Mouse (Mus musculus) CD8-positive naive resting alpha-beta T cell, adult 57 days (primary cell): Measurements from ENCODE around the gene Fxyd4. TPM values are rescaled to one million over a fixed set of nuclear protein-coding genes. Genes with fewer than 3 reads are reported as not detected.

Source experiments
- total RNA-seq: library from RNA; stranded (reverse); gene quantifications from one replicate; pipeline ENCODE4 v1.2.4, GENCODE M21; 2023

Fxyd4 gene
- total RNA-seq: not detected

DNA sequence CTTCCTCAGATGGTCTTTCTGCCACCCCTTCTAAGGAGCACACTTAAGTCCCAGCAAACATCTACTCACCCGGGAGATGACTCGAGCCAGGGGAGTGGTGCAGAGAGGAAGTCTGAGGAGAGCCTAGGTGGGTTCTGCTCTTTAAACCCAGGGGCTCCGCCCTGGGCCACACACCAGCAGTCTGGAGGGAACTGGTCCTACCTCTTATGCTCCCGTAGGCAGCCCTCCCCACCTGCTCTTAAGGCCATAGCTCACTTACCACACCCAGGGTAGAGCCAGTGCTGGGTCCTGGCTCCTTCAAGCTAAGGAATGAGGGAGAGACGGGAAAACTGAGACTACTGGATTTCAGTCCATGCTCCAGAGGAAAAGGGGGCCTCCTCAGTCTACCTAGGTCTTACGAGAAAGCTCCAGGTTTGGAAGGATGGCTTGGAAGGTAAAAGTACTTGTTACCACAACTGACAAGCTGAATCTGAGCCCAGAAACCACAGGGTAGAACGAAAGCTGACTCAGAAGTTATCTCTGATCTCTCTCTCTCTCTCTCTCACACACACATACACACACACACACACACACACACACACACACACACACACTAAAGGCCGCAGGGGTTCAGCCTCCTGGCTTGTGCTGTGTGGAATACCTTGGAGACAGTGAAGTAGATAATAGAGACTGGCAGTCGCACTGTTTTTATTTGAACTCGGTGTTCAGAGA, at the start of gene Fxyd4:
Gene Fxyd4 (minus strand): TSS at position 471 of the 711 bp plus-strand sequence.

DNA sequence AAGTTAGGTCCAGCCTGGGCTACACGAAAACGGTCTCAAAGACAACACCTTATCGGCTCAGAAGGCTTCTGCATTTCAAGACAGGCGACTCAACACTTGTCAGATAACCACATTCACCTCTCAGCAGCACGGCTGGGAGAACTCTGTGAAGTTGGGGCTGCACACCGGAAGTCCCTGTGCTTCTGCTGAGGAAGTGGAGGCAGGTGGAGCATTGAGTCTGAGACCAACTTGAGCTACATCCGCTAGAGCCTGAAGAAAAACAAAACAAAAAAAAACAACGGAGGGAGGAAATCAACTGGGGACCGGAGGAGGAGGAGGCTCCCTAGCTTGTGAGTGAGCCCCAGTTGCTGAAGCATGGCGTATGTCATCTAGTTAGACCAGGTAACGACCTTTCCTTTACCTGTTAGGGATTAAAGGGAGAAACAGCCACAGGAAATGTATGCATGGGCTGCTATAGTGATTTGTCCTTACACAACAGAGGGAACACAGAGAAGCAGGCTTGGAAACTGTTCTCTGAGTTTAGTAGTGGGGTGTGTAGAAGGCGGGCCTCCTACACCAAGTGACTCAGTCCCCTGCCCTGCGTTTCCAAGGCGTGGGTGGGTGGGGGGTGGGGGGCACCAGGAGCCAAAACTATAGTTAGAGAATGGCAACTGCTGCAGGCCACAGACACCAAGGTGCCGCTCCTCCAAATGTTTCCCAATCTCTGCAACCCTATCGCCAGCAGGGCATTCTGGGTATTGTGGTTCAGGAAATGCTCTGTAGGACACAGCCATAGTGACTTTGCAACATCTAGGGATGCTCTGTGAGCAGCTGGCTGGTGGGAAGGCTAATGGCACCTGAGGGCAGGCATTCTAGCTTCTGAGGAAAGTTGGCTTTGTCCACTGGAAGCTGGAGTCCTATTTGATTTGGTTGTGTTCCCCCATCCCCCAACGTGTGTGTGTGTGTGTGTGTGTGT, 37.1 kb downstream of the Fxyd4 start, which contains the start of gene Hnrnpf:
Gene Hnrnpf (plus strand): TSS at position 199 of the 955 bp plus-strand sequence.

Other genes starting within 250 kb of the Fxyd4 start
- 14.6 TPM for gene Zfp637, start 96.5 kb downstream of the Fxyd4 start, total RNA-seq
- gene Zfp239, start 75.6 kb downstream of the Fxyd4 start, total RNA-seq: 3.7 TPM
- 775 TPM for gene Hnrnpf, start 37.4 kb downstream of the Fxyd4 start, total RNA-seq
- gene Rasgef1a, start 73.7 kb upstream of the Fxyd4 start, total RNA-seq: 0.77 TPM
- gene Csgalnact2, start 201.4 kb upstream of the Fxyd4 start, total RNA-seq: 13.4 TPM